Mouse (Mus musculus): ENCODE measurements around the gene Gm20388. TPM values are rescaled to one million over a fixed set of nuclear protein-coding genes. Genes with fewer than 3 reads are reported as not detected.

Gm20388 gene
- polyA plus RNA-seq, 1 experiment from 2014 or later, result not detected

GRCm38 (mm10) chr8:122586171-122586570 lies 2675.5 kb downstream of the Gm20388 start:
- H3K27ac ChIP-seq (ENCODE audit: low read length), result no peak overlapping the region
- H3K4me1 ChIP-seq (replicated peaks; ENCODE audit: control insufficient read depth, insufficient read depth, low read length), result no peaks in the 10 kb centered on the region
- no peak for ATAC-seq (ENCODE audit: low read depth)
- 66% methylated on average over 7 of the region's 7 CpGs for WGBS
- no peaks in the 10 kb centered on the region for H3K27me3 ChIP-seq (ENCODE audit: control insufficient read depth, insufficient read depth, low read depth, low read length)
- H3K4me3 ChIP-seq (ENCODE audit: low read length), result no peak overlapping the region
- H3K9me3 ChIP-seq (ENCODE audit: control insufficient read depth, low read length), result no peaks in the 10 kb centered on the region
- no peak overlapping the region for H3K9ac ChIP-seq (ENCODE audit: low read length)
- H3K36me3 ChIP-seq (ENCODE audit: control insufficient read depth, insufficient read depth, low read length), result no peaks in the 10 kb centered on the region
- no peak overlapping the region for H3K4me2 ChIP-seq (ENCODE audit: low read depth, low read length)

GRCm38 (mm10) chr8:122586749-122587148 lies 2676.1 kb downstream of the Gm20388 start:
- Histone ChIP-seq H3K4me1 (replicated peaks; ENCODE audit: control insufficient read depth, insufficient read depth, low read length) (no peaks in the 10 kb centered on the region), H3K4me3 (ENCODE audit: low read length) (no peak overlapping the region), H3K27ac (ENCODE audit: low read length) (no peak overlapping the region), H3K9me3 (ENCODE audit: control insufficient read depth, low read length) (no peaks in the 10 kb centered on the region), H3K9ac (ENCODE audit: low read length) (no peak overlapping the region), H3K36me3 (ENCODE audit: control insufficient read depth, insufficient read depth, low read length) (no peaks in the 10 kb centered on the region), H3K4me2 (ENCODE audit: low read depth, low read length) (no peak overlapping the region), H3K27me3 (ENCODE audit: control insufficient read depth, insufficient read depth, low read depth, low read length) (no peaks in the 10 kb centered on the region)
- ATAC-seq (ENCODE audit: low read depth), result no peak
- 79% methylated on average over 10 of the region's 10 CpGs for WGBS

GRCm38 (mm10) chr8:122593240-122593639 lies 2682.6 kb downstream of the Gm20388 start:
- no peaks in the 10 kb centered on the region for H3K36me3 ChIP-seq (ENCODE audit: control insufficient read depth, insufficient read depth, low read length)
- no peak overlapping the region for H3K9ac ChIP-seq (ENCODE audit: low read length)
- H3K27me3 ChIP-seq (ENCODE audit: control insufficient read depth, insufficient read depth, low read depth, low read length), result no peaks in the 10 kb centered on the region
- H3K27ac ChIP-seq (ENCODE audit: low read length), result no peak overlapping the region
- no peaks in the 10 kb centered on the region for H3K4me1 ChIP-seq (replicated peaks; ENCODE audit: control insufficient read depth, insufficient read depth, low read length)
- no peak overlapping the region for H3K4me2 ChIP-seq (ENCODE audit: low read depth, low read length)
- ATAC-seq (ENCODE audit: low read depth), result no peak
- no peak overlapping the region for H3K4me3 ChIP-seq (ENCODE audit: low read length)
- WGBS, result 53% methylated on average over 12 of the region's 12 CpGs
- no peaks in the 10 kb centered on the region for H3K9me3 ChIP-seq (ENCODE audit: control insufficient read depth, low read length)

DNA sequence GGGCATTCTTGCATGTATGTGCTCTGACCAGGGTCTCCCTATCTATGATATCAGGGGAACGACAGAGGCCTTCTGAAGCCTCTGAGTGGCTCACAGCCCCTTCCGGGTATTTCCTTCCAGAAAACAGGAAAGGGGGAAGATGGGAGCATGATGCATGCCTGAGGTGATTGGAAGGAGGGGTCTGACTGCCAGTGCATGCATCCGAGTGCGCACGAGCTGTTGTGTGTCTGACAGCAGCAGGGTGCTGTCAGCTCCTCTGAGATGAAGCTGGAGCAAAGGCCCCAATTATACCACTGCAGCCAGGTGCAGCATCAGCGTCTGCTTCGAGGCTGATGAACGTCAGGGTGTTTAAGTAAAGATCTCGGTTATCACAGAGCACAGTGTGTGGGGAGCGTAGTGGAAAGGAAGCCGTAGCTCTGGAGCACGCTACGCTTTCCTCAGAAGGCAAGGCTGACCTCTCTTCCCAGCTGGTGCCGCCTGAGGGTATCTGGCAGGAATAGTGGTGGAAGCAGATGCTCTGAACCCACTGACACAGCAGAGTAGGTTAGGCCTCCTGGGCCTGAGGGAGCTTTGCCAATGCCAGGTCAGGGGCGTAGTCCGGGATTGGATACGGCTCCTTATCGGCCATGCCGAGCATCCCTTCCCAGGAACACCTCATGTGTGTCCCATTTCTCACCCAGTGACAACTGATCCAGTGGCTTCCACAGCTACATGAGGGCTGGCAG lies 2683.3 kb downstream of the Gm20388 start:
- H3K27ac ChIP-seq (ENCODE audit: low read length), result no peak overlapping the region
- no peak for ATAC-seq (ENCODE audit: low read depth)
- no peaks in the 10 kb centered on the region for H3K4me1 ChIP-seq (replicated peaks; ENCODE audit: control insufficient read depth, insufficient read depth, low read length)
- H3K9ac ChIP-seq (ENCODE audit: low read length), result no peak overlapping the region
- H3K4me3 ChIP-seq (ENCODE audit: low read length), result no peak overlapping the region
- no peaks in the 10 kb centered on the region for H3K27me3 ChIP-seq (ENCODE audit: control insufficient read depth, insufficient read depth, low read depth, low read length)
- H3K9me3 ChIP-seq (ENCODE audit: control insufficient read depth, low read length), result no peaks in the 10 kb centered on the region
- H3K4me2 ChIP-seq (ENCODE audit: low read depth, low read length), result no peak overlapping the region
- WGBS, result 73% methylated on average over 19 of the region's 19 CpGs
- H3K36me3 ChIP-seq (ENCODE audit: control insufficient read depth, insufficient read depth, low read length), result no peaks in the 10 kb centered on the region

- H3K27ac ChIP-seq (ENCODE audit: low read length), result no peak overlapping the region
- no peaks in the 10 kb centered on the region for H3K4me1 ChIP-seq (replicated peaks; ENCODE audit: control insufficient read depth, insufficient read depth, low read length)
- H3K4me2 ChIP-seq (ENCODE audit: low read depth, low read length), result no peak overlapping the region
- H3K27me3 ChIP-seq (ENCODE audit: control insufficient read depth, insufficient read depth, low read depth, low read length), result no peaks in the 10 kb centered on the region
- no peak overlapping the region for H3K4me3 ChIP-seq (ENCODE audit: low read length)
- H3K9ac ChIP-seq (ENCODE audit: low read length), result no peak overlapping the region
- no peaks in the 10 kb centered on the region for H3K9me3 ChIP-seq (ENCODE audit: control insufficient read depth, low read length)
- no peaks in the 10 kb centered on the region for H3K36me3 ChIP-seq (ENCODE audit: control insufficient read depth, insufficient read depth, low read length)
- 41% methylated on average over 4 of the region's 4 CpGs for WGBS
- ATAC-seq (ENCODE audit: low read depth), result no peak
Measured at GRCm38 (mm10) chr8:122596031-122596430, 2685.4 kb downstream of the Gm20388 start.

- no peak overlapping the region for H3K27ac ChIP-seq (ENCODE audit: low read length)
- H3K4me2 ChIP-seq (ENCODE audit: low read depth, low read length), result no peak overlapping the region
- H3K9ac ChIP-seq (ENCODE audit: low read length), result no peak overlapping the region
- 89% methylated on average over 9 of the region's 9 CpGs for WGBS
- H3K27me3 ChIP-seq (ENCODE audit: control insufficient read depth, insufficient read depth, low read depth, low read length), result no peaks in the 10 kb centered on the region
- H3K9me3 ChIP-seq (ENCODE audit: control insufficient read depth, low read length), result no peaks in the 10 kb centered on the region
- H3K36me3 ChIP-seq (ENCODE audit: control insufficient read depth, insufficient read depth, low read length), result no peaks in the 10 kb centered on the region
- no peak for ATAC-seq (ENCODE audit: low read depth)
- H3K4me3 ChIP-seq (ENCODE audit: low read length), result no peak overlapping the region
- H3K4me1 ChIP-seq (replicated peaks; ENCODE audit: control insufficient read depth, insufficient read depth, low read length), result no peaks in the 10 kb centered on the region
Measured at GRCm38 (mm10) chr8:122600666-122601065, 2690.0 kb downstream of the Gm20388 start.

DNA sequence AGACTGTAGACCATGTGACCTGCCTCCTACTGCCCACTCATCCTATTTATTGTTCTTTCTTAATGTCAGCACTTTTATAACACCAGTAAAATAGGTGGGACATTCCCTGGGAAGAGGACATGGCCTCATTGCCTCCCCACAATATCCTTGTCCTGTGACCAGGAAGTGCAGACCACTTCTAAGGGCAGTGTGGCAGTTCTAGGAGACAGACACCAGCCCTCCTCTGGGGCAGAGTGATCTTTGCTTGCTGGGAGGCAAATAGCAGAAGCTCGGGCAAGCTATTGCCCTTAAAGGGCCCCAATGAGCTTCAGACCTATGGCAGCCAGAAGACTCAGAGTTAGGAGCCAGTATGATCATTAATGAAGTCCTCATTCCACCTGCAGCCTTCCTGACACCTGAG lies 2694.0 kb downstream of the Gm20388 start:
- H3K4me2 ChIP-seq (ENCODE audit: low read depth, low read length), result no peak overlapping the region
- ATAC-seq (ENCODE audit: low read depth), result no peak
- H3K9me3 ChIP-seq (ENCODE audit: control insufficient read depth, low read length), result no peaks in the 10 kb centered on the region
- H3K36me3 ChIP-seq (ENCODE audit: control insufficient read depth, insufficient read depth, low read length), result no peaks in the 10 kb centered on the region
- no peak overlapping the region for H3K9ac ChIP-seq (ENCODE audit: low read length)
- H3K4me1 ChIP-seq (replicated peaks; ENCODE audit: control insufficient read depth, insufficient read depth, low read length), result no peaks in the 10 kb centered on the region
- 62% methylated on average over 1 of the region's 1 CpGs for WGBS
- H3K27me3 ChIP-seq (ENCODE audit: control insufficient read depth, insufficient read depth, low read depth, low read length), result no peaks in the 10 kb centered on the region
- no peak overlapping the region for H3K4me3 ChIP-seq (ENCODE audit: low read length)
- no peak overlapping the region for H3K27ac ChIP-seq (ENCODE audit: low read length)

DNA sequence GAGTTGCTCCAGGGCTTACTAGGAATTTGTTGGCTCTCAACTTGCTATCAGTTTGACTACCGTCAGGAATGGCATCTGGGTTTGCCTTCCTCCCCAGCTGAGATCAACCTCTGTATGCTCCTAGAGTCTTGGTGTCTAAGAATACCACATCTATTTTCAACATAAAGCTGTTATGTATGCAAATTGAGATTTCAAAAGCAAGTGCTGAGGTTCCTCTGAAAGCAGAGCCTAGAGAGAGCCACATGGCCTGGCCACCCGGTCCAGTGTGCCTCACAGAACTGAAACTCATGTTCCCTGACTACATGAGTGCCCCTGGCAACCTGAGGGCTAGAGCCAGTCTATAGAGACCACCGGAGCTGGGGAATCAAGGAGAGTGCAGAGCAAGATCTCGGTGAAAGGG lies 2694.7 kb downstream of the Gm20388 start:
- no peak for ATAC-seq (ENCODE audit: low read depth)
- no peak overlapping the region for H3K27ac ChIP-seq (ENCODE audit: low read length)
- H3K4me2 ChIP-seq (ENCODE audit: low read depth, low read length), result no peak overlapping the region

GRCm38 (mm10) chr8:122606810-122607209 lies 2696.2 kb downstream of the Gm20388 start:
- no peak overlapping the region for H3K27ac ChIP-seq (ENCODE audit: low read length)
- no peak overlapping the region for H3K4me2 ChIP-seq (ENCODE audit: low read depth, low read length)
- no peak for ATAC-seq (ENCODE audit: low read depth)
- peaks cover 3% of the 10 kb centered on the region; the same call in 1 of the 2 replicates for H3K4me1 ChIP-seq (replicated peaks; ENCODE audit: control insufficient read depth, insufficient read depth, low read length)
- H3K36me3 ChIP-seq (ENCODE audit: control insufficient read depth, insufficient read depth, low read length), result no peaks in the 10 kb centered on the region
- no peaks in the 10 kb centered on the region for H3K9me3 ChIP-seq (ENCODE audit: control insufficient read depth, low read length)
- H3K4me3 ChIP-seq (ENCODE audit: low read length), result no peak overlapping the region
- H3K27me3 ChIP-seq (ENCODE audit: control insufficient read depth, insufficient read depth, low read depth, low read length), result no peaks in the 10 kb centered on the region
- no peak overlapping the region for H3K9ac ChIP-seq (ENCODE audit: low read length)
- 75% methylated on average over 11 of the region's 12 CpGs for WGBS

More for the DNA sequence above, 2694.7 kb downstream of the Gm20388 start:
- no peaks in the 10 kb centered on the region for H3K4me1 ChIP-seq (replicated peaks; ENCODE audit: control insufficient read depth, insufficient read depth, low read length)
- H3K9me3 ChIP-seq (ENCODE audit: control insufficient read depth, low read length), result no peaks in the 10 kb centered on the region
- no peaks in the 10 kb centered on the region for H3K36me3 ChIP-seq (ENCODE audit: control insufficient read depth, insufficient read depth, low read length)
- H3K4me3 ChIP-seq (ENCODE audit: low read length), result no peak overlapping the region
- H3K9ac ChIP-seq (ENCODE audit: low read length), result no peak overlapping the region
- 65% methylated on average over 4 of the region's 4 CpGs for WGBS
- H3K27me3 ChIP-seq (ENCODE audit: control insufficient read depth, insufficient read depth, low read depth, low read length), result no peaks in the 10 kb centered on the region
